Mouse (Mus musculus) ES-E14 (cell line): ENCODE results near the gene Mfsd2a.

Experiments used
- HCFC1 ChIP-seq: IDR thresholded peaks from 2 replicates; pipeline ENCODE4 v1.6.1; 2012; ENCODE audit warnings: low read length, inconsistent platforms, borderline replicate concordance; ENCODE audit not compliant: insufficient read depth
- ZC3H11A ChIP-seq: IDR thresholded peaks from 2 replicates; pipeline ENCODE4 v1.6.1; 2012; ENCODE audit warnings: low read depth, mild to moderate bottlenecking, inconsistent platforms, low read length, borderline replicate concordance

- TF ChIP-seq HCFC1 (peak; percentile 42; the same call in 1 of the 2 replicates), ZC3H11A (peak; percentile 68)
Measured at GRCm38 (mm10) chr4:122995404-122996220, 34.6 kb upstream of the Mfsd2a start, which contains the start of gene Mycl.
